Mouse (Mus musculus): ENCODE measurements around the gene Mill2.
"Not testable (repeated sequence)": the region's sequence is repeated elsewhere in the genome, so short reads cannot be mapped to it uniquely, and the experiment has no call there.

Gene Mill2

DNA sequence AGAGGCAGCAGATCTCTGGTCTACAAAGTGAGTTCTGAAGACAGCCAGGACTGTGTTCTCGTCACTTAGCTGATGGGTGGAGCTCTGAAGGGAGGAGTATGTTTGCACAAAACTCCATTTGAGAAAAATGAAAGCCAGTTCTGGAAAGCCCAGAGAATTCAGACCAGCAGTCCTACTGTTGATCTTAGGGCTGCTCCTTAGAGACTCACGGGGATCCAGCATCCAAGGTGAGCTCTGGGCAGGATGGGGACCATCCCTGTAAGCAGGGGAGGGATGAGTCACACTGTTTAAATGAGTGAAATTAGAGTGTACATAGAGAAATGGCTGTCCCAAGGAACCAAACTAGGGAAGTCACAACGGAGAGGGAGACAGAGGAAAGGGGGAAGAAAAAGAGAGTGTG, at the start of gene Mill2:
Gene Mill2 (plus strand): TSS at position 102 of the 400 bp plus-strand sequence.
- no peak for DNase-seq

DNA sequence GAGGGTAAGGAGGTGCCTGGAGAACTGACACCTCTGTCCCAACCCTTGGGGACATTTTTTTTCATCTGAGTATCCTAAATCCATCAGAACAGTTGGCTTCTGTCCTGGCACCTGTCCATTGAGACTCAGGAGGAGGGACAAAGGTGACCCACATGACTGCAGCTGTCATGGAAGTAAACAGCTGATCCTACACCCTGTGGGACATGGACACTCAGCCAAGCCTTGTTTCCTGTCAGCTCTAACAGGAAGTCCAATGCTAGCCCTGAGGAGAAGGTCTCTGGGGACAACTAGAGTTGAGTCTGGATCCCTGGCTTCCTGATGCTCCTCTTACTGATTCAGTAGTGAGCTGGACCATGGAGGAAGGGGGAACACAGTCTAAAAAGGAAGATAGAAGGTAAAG, 49.1 kb upstream of the Mill2 start:
- DNase-seq = not testable (repeated sequence)

DNA sequence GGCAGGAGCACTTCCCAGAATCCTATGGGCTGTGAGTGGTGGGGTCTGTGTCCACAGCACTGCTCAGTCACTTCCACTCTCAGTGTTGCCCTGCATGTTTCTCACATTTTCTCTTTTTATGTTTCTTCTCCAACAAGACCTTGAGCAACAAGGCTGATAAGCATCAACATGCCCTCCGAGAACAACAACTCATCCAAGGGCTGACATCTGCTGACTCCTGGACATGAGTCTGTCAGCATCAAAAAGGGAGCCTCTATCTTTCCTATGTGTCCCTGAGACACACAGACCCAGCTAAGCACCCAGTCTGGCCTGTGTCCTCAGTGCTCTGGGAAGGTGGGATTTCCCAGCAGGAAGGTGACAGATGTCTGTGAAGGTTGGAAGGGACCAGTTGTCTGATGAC, 41.3 kb upstream of the Mill2 start, which contains the start of gene Psg19:
Gene Psg19 (minus strand): TSS at position 101 of the 400 bp plus-strand sequence.
- DNase-seq = no peak

DNA sequence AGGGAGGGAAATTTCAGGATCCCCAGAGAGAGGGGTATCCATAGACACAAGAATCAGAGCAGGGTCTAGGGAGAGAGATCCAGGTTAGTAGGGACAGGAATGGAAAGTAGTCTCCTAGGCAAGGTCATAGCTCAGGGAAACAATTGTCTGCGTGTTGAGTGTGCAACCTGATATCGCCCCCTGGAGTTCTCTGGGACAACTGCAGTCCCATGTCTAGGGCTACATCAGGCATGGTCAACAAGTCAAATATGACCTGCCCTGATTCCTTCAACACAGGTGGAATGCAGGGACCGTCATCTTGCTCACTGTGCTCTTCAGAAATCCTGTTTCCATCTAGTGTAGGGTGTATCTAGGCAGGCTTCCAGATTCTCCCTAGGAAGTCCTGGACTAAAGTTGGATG, 40.6 kb upstream of the Mill2 start:
- DNase-seq = no peak

DNA sequence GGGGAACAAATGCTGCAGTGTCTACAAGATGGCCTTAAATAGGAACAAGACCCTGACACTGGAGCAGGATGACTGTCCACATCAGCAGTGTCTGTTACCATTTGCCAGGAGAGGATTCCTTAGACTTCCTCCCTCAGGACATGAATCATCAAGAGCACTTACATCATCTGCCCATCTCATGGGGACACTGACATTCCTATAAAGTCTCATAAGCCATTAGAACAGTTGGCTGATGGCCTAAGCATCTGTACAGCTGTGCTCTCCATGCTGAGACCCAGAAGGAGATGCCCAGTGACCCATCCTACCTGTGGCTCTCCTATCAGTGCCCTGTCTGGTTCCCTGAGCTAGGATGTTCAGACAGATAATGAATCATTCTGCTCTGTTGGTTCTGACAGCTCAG, 36.2 kb upstream of the Mill2 start:
- no peak for DNase-seq

DNA sequence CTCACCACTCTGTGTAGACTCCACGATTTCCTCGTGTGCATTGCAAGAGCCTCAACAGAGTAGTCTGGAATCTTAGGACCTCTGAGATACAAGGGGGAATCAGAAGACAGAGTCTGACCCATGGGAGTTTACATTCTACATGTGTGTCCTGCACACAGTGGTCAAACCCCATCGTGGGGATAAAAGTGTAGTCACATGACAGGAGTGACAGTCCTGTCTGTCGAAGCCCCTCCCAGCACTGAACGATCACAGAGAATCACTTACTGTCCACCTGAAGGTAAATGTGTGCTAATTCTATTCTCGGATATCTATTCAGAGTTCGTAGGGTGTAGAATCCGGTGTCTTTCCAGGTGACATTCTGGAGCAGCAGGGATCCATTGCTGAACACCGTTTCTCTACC, 21.5 kb upstream of the Mill2 start:
- no peak for DNase-seq

DNA sequence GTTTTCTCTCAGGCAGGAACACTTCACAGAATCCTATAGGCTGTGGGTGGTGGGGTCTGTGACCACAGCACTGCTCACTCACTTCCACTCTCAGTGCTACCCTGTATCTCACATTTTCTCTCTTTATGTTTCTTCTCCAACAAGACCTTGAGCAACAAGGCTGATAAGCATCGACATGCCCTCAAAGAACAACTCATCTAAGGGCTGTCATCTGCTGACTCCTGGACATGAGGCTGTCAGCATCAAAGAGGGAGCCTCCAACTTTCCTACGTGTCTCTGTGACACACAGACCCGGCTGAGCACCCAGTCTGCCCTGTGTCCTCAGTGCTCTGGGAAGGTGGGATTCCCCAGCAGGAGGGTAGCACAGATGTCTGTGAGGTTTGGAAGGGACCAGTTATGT, 18.3 kb upstream of the Mill2 start, which contains the start of gene Psg17:
Gene Psg17 (minus strand): TSS at position 101 of the 400 bp plus-strand sequence.
- DNase-seq = no peak

DNA sequence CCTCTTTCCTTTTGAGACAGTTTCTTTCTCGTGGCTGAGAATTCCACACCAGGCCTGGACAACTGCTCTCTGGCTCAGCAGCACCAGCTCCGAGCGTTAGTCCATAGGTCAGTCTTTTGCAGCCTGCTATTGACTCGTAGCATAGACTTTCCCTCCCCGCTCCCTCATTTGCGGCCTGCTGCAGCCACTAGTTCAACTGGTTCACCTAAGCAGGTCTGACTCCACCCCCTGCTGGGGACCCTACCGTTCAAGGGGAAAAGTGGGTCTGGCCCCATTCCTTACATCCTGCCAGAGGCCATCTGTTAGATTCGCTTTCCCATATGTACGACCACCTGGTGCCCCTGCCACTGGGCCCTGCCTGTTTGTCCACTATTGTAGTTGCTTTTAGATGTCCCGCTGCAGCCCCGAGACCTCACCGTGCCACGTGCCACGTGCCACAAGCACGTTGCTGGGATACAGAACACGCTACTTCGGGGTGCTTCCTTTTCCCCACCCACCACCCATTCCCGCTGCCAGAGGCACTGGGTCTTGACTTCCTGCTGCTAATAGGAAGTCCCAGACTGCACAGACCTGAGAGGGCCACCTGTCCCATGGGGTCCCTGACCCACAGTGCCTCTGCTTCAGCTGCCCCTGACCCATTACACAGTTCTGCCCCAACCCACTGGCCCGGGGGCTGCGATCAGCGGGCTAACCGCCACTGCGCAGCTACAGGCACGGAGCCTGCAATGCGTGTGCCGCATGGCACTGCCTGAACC, 11.8 kb upstream of the Mill2 start:
- no peak for DNase-seq

DNA sequence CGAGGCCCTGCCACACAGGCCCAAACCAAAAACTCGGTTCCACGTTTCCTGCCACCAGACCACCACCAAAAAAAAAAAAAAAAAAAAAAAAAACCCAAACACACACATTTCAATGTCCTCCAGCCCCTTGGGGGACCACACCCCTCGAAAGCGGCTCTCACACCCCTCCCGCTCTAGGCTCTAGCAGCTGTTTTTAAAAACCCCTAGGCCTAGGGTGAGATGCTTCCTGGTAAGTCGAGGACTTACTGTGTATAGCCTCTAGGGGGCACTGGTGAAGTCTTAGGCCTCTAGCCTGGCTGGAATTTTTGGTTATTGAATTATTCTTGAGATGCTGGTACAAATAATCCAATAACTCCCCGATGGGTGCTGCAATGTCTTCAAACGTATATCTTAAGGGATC, 11.2 kb upstream of the Mill2 start:
- DNase-seq = peak; percentile 21

DNA sequence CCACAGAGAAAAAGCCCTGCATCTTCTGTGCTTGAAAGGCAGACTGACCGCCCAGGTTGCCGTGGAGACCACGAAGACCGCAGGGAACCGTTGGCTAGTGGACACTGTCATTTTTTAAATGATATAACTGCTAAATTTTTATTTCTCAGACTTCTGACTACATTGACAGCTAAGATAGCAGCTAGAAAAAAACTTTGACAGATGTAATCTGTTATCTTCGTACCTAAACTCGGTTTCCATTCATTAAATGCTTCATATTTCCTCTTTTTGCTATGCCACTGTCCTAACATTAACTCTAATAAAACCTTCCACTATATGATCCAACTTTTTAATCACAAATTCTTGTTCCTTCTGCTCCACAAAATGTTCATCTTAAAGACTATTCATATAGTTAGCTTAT, 10.2 kb upstream of the Mill2 start:
- no peak for DNase-seq

DNA sequence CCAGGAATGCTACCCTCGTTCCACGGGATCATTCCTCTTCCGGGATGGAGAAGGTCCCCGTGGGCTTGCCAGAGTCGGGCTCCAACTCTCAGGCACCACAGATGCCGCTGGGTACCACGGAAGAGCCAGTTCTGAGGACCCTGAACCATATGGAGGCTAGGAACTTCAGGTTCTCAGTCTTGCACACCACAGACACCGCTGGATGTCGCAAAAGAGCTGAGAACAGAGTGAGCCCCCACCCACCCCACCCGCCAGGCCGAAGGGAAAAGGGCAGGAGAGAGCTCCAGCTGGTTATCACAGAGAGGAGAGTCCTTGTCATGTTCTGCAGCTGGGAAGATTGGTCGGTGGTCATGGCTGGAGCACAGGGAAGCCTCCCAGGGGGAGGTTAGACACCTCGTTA, 7.5 kb upstream of the Mill2 start:
- no peak for DNase-seq

DNA sequence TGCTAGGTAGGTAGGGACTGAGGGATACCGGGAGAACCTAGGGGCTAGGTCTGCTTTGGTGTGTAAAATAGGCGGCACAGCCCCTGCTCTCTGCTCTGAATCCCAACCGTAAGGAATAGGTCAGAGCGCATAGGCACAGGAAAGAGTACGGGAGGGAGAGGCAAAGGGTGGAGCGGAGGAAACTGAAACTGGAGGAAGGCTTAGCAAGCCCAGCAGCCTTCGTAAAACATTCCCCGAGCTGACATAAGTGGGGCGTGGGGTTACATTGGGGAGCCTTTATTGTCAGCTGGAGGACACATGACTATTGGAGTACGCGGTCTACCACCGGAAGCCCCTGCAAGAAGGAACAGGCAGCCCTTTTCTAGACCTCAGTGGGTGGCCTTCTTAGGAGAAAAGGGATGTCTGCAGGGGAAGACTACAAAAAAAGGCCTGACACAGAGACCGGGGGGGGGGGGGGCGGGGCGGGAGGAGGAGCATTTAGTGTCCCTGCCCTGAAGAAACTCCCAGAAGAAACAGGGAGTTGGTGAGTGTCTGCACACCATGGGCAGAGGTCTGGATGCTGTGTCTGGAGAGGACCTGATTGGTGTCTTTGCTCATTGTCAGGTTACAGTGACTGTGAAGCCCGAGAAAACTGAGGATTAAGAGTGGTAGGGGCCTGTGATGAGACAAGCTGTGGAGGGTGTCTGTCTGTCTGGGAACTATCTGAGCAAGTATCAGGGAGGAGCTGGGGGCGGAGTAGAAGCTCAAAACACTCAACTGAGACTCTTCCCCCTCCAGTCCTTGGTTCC, 814 bp downstream of the Mill2 start:
- DNase-seq = peak; percentile 69

DNA sequence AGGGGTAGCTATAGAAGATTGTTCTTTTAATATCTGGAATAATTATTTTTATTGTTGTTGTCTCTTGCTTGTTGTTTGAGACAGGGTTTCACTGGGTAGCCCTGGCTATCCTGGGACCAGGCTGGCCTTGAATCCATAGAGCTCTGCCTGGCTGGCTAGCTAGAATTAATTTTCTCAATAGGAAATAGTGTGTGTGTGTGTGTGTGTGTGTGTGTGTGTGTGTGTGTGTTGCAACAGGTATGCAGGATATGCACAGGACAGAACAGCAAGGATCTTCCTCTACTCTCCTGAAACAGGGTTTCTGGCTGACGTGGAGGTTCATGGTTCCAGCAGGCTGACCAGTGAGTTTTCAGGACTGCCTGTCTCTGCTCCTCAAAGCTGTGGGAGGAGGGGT, 1.4 kb downstream of the Mill2 start:
- DNase-seq = no peak

DNA sequence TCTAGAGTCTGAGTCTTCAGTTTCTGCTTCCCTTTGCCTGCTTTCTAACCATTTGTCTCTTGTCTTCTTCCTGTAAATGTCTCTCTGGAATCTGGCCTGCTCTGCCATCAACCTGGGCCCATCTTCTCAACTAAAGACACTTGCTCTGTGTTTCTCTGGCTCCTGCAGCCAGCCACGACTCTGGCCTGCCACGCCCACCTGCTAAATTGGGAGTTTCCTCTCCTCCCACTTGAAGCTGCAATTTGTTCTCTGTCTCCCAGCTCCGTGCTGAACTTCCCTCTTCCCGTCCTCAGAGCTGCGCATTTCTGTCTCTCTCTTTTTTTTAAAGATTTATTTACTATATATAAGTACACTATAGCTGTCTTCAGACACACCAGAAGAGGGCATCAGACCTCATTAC, 5.0 kb downstream of the Mill2 start:
- DNase-seq = no peak

DNA sequence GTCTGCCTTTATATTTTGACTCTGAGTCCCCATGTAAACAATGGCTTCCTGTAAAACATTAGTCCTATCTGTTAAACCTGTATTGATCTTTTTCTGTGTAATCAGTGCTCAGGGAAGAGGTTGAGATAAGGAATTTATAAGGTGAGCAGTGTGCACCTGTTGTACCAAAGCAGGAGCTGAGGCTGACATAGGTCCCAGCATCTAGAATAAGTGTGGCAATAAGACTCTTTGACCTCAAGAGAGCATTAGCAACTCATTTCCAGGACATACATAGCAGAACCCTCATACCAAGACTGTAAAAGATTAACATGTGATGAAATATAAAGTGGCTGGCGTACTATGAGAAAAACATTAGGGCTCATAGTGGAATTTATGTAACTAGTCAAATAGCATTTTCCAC, 8.6 kb downstream of the Mill2 start:
- DNase-seq = no peak

DNA sequence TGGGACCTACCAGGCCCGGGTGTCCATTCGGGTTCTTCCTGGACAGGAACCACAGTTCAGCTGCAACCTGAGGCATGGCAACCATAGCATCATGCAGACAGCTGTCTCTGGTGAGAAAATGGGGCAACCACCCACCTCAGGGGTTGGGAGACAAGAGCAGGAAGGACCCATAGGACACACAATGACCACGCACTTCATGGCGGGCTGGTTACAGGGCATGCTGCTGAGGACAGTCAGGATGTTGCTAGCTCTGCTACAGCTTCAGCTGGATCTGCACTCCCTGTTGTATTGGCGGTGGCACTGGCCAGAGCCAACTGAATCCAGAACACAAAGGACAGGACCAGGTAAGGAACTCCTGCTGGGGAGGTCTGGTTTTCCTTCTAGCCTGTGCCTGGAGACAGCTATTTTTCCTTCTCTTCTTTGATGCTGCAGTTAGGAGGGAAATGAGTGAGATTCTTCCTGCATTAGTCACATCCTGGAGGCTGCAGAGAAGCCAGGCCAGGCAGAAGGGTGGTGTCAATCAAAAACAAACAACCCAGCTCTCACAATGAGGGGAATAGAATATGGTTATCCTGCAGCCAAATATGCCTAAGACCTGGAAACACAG, 18.6 kb downstream of the Mill2 start:
- no peak for DNase-seq

DNA sequence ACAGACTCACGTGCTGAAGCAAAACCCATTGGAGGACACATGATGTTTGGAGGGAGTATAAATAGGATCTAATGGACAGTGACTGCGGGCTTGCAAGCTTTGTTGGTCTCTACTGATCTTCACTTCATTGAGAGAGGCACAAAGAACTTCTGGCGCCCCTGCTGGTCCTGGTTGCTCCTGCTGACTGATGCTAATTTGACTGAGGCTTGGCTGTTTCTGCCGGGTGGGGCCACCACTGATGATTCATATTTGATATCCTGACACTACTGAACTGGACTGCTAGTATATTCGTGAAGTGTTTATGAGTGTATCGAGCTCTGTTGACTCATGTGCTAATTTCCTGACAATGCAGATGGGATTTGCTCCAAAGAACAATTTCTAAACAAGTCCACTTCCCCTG, 23.0 kb downstream of the Mill2 start:
- DNase-seq = no peak

DNA sequence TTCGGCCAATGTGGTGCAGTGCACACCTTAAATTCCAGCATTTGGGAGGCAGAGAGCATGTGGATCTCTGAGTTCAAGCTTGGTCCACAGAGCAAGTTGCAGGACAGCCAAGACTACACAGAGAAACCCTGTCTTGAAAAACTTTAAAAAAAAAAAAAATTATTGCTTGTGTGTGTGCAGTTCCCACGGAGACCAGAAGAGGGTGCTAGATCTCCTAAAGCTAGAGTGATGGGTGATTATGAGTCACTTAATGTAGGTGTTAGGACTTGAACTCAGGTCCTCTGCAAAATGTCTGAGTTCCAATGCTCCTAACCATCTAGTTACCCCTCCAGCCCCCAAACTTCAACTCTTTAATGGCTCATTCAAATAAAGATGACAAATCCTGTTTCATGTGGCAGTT, 28.7 kb downstream of the Mill2 start:
- DNase-seq = no peak

DNA sequence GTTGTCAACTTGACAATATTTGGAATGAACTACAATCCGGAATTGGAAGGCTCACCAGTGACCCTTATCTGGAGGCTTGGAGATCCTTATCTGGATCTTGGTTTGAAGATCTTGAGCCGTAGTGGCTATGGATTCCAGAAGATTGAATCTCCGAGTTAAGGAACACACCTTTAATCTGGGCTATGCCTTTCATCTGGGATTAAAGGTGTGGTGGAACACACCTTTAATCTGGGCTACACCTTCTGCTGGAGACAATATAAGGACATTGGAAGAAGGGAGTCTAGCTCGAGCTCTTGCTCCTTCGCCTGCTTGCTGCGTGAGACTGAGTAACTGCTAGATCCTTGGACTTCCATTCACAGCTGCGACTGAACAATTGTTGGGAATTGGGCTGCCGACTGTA, 31.3 kb downstream of the Mill2 start, which contains the start of gene Pglyrp1:
Gene Pglyrp1 (plus strand): TSS at position 301 of the 400 bp plus-strand sequence.
- DNase-seq = not testable (repeated sequence)

DNA sequence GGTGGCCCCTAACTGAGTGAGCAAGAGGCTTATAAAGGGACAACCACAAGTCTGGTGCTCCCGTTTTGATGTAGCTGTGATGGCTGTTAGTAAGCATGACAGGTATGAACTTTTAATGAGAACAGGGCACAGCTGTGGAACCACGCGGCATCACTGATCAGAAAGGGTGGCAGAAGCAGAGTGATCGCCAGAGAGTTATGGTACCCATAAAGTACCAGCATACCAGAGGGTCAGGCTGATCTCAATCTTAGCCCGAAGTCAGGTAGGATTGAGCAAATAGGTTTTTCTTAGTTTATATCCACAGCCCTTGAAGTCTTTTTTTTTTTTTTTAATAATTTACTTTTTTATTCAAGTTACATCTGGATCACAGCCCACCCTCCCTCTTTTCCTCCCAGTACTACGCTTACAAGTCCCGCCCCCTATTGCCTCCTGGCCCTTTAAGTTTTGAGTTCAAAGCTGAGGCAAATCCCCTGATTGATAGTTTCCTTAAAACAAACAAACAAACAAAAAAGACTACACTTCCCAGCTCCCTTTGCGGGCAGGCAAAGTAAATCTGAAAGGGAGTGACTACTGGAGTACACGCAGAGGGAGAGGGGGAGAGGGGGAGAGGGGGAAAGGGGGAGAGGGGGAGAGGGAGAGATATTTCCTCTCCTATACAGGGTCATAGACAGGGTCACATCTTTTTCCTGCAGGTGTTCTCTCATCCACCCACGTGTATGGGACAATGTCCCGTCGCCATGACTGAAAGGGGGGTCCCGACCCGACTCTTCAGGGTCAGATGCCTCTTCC, 32.4 kb downstream of the Mill2 start:
- DNase-seq = peak; percentile 56

DNA sequence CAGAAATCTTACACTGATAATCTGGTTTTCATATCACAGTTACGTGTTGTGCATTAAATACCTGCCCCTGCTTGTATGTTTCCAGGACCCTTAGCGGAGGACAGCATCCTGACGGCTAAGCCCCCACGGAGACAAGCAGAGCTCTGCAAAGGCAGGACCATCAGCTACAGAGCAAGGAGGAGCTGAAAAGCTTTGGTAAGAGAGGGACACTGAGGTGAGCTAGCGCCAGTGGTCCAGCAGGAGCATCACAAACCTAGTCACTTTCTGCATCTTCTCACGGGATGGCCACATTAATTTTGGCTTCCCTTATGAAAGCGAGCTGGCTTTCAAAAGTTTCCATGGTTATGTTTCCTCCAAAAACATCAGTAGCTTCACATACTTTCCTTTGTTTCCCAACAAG, 33.0 kb downstream of the Mill2 start:
- no peak for DNase-seq

DNA sequence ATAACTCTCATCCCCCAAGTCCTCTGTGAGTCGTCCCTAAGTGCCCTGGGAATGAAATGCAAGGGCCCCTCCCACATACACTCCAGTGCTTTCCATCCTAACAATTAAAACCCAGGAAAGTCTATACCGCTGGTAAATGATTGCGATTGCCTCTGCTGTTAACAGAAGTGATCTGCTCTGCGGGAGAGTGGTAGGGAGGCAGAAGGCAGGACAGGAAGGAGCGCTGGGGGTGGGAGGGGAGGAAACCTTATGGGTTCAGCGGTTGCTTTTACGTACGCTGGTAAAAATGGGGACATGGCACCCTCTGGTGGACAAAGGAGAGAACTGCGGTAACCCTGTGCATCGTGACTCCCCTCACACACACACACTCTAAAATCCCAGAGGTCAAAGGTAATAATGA, 33.5 kb downstream of the Mill2 start:
- DNase-seq = peak; percentile 88

DNA sequence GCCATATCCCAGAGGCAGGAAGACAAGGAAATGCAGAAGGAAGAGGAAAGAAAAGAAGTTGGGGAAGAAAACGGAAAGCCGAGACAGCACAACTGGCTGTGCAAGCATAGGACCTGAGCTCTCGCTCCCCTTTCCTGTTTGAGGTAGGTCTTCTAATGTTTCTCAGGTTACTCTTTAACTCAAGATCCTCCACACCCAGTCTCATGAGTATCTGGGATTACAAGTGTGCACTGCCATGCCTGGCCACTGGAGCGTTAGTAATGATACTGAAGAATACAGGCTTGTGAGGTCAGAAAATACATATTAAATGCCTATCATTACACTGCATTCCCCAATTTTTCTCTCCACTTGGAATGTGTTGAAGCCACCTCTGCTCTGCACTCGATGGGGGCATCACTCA, 35.6 kb downstream of the Mill2 start:
- DNase-seq = no peak
